Mouse (Mus musculus): Measurements from ENCODE around the gene Nr1h4.

GRCm38 (mm10) chr10:89482142-89482681 is 51.2 kb downstream of the Nr1h4 start:
- no peak for TF ChIP-seq POLR2A (IDR thresholded peaks at IDR 0.05; ENCODE audit: low read depth, low read length)
- TF ChIP-seq CTCF (IDR thresholded peaks at IDR 0.05; ENCODE audit: extremely low read depth, insufficient read depth, insufficient read length, insufficient replicate concordance), result no peak

All from spleen, adult 2 months (tissue).